Mouse (Mus musculus): ENCODE results near the gene Gm26897. TPM values are rescaled to one million over a fixed set of nuclear protein-coding genes. Genes with fewer than 3 reads are reported as not detected.
A peak's percentile ranks its signal among the peaks of the same experiment; 100 is the strongest.

The Gm26897 gene
- polyA plus RNA-seq (2015; fragmentation: Nextera tagmentation; extraction: Ambion mirVana), result not detected in 2 replicates

GRCm38 (mm10) chr5:111733851-111734250, at the start of gene Gm26897:
Gene Gm26897 (plus strand): TSS chr5:111733924.
- no peak within 1 kb of the TSS for H3K4me2 ChIP-seq
- no peak within 1 kb of the TSS for H3K27ac ChIP-seq (replicated peaks)
- ATAC-seq (ENCODE audit: low FRiP score, low read depth), result no peak
- H3K9ac ChIP-seq, result no peak within 1 kb of the TSS
- 90% methylated on average over 12 of the region's 12 CpGs for WGBS
- peaks cover 10% of the 10 kb centered on the region for H3K4me1 ChIP-seq (replicated peaks)
- H3K4me3 ChIP-seq, result no peak within 1 kb of the TSS
- no peaks in the 10 kb centered on the region for H3K27me3 ChIP-seq
- no peaks in the 10 kb centered on the region for H3K36me3 ChIP-seq
- H3K9me3 ChIP-seq, result no peaks in the 10 kb centered on the region

DNA sequence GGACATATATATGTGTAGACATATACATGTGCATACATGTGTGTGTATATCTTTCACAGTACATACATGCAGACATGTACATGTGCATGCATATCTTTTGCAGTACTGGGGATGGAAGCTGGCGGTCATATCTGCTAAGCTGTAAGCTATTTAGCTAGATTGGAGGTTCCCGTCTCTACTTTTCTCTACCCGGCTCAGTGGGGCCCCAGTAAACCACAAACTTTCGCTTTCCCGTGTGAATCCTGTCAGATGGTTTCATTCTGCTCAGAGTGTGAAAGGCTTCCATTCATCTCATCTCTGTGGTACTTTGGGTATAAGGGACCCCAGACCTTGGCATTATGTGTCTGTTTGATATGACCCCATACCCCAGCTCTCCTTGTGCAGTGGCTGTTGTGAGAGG, 46.4 kb upstream of the Gm26897 start:
- Histone ChIP-seq H3K27ac (replicated peaks) (no peak overlapping the region), H3K36me3 (no peaks in the 10 kb centered on the region), H3K9me3 (no peaks in the 10 kb centered on the region), H3K4me2 (no peak overlapping the region), H3K4me3 (no peak overlapping the region), H3K4me1 (replicated peaks) (peaks cover 13% of the 10 kb centered on the region), H3K27me3 (no peaks in the 10 kb centered on the region), H3K9ac (no peak overlapping the region)
- ATAC-seq (ENCODE audit: low FRiP score, low read depth), result no peak
- WGBS, result 68% methylated on average over 5 of the region's 5 CpGs

- peaks cover 23% of the 10 kb centered on the region for H3K4me1 ChIP-seq (replicated peaks)
- no peak overlapping the region for H3K4me2 ChIP-seq
- no peaks in the 10 kb centered on the region for H3K9me3 ChIP-seq
- ATAC-seq (ENCODE audit: low FRiP score, low read depth), result no peak
- no peak overlapping the region for H3K27ac ChIP-seq (replicated peaks)
- no peaks in the 10 kb centered on the region for H3K27me3 ChIP-seq
- WGBS, result 62% methylated on average over 10 of the region's 10 CpGs
- H3K4me3 ChIP-seq, result no peak overlapping the region
- H3K36me3 ChIP-seq, result no peaks in the 10 kb centered on the region
- H3K9ac ChIP-seq, result no peak overlapping the region
Observed at GRCm38 (mm10) chr5:111688584-111688983, 45.1 kb upstream of the Gm26897 start.

- H3K4me2 ChIP-seq, result no peak overlapping the region
- peaks cover 38% of the 10 kb centered on the region for H3K4me1 ChIP-seq (replicated peaks)
- H3K27me3 ChIP-seq, result no peaks in the 10 kb centered on the region
- no peaks in the 10 kb centered on the region for H3K9me3 ChIP-seq
- H3K36me3 ChIP-seq, result no peaks in the 10 kb centered on the region
- WGBS, result 85% methylated on average over 7 of the region's 7 CpGs
- no peak for ATAC-seq (ENCODE audit: low FRiP score, low read depth)
- H3K27ac ChIP-seq (replicated peaks), result no peak overlapping the region
- H3K9ac ChIP-seq, result no peak overlapping the region
- no peak overlapping the region for H3K4me3 ChIP-seq
Observed at GRCm38 (mm10) chr5:111697996-111698395, 35.7 kb upstream of the Gm26897 start.

GRCm38 (mm10) chr5:111699711-111700303, 33.9 kb upstream of the Gm26897 start:
- H3K9ac ChIP-seq, result no peak overlapping the region
- peaks cover 39% of the 10 kb centered on the region for H3K4me1 ChIP-seq (replicated peaks)
- H3K4me3 ChIP-seq, result no peak overlapping the region
- no peaks in the 10 kb centered on the region for H3K36me3 ChIP-seq
- H3K27ac ChIP-seq (replicated peaks), result 0 out of 2 replicates have a peak overlapping the region, but pooled peaks have one; percentile 16
- H3K27me3 ChIP-seq, result no peaks in the 10 kb centered on the region
- WGBS, result 33% methylated on average over 23 of the region's 23 CpGs
- no peaks in the 10 kb centered on the region for H3K9me3 ChIP-seq
- H3K4me2 ChIP-seq, result no peak overlapping the region
- ATAC-seq (ENCODE audit: low FRiP score, low read depth), result no peak

DNA sequence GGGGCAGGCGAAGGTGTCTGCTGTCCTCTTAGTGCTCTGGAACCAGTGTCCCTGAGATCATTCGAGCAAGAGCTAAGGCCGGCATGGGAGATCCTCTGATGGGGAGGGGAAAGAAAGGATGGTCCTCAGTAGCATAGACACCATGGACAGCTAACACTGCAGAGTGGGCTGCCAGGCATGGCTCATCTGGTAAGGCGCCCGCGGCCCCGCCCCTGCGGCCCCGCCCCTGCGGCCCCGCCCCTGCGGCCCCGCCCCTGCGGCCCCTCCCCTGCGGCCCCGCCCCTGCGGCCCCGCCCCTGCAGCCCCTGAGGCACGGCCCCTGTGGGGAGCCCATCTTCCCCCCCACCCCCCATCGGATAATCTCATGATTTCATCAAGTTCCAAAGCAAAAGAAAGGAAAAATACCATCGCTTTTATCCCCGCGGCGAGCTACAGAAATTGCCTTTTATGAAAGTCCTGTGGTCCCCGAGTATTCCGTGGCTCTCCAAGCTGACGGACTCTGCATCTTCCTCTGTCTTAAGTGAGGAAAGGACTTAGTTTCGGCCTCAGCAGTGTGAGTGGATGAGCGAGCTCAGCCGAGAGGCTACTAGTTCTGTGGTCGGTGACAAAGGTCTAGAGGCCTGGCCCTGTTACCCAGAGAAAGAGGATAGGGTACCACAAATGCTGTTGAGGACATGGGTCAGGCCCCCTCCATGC, 31.9 kb upstream of the Gm26897 start:
- Histone ChIP-seq H3K36me3 (no peaks in the 10 kb centered on the region), H3K27ac (replicated peaks) (peak overlapping the region; percentile 3; the same call in 1 of the 2 replicates)
- no peak for ATAC-seq (ENCODE audit: low FRiP score, low read depth)

GRCm38 (mm10) chr5:111703586-111703985, 30.1 kb upstream of the Gm26897 start:
- no peak overlapping the region for H3K4me2 ChIP-seq
- H3K27ac ChIP-seq (replicated peaks), result no peak overlapping the region
- H3K9me3 ChIP-seq, result no peaks in the 10 kb centered on the region
- H3K4me3 ChIP-seq, result no peak overlapping the region
- ATAC-seq (ENCODE audit: low FRiP score, low read depth), result no peak
- no peaks in the 10 kb centered on the region for H3K36me3 ChIP-seq
- 38% methylated on average over 7 of the region's 7 CpGs for WGBS
- H3K4me1 ChIP-seq (replicated peaks), result peaks cover 39% of the 10 kb centered on the region
- H3K9ac ChIP-seq, result no peak overlapping the region
- H3K27me3 ChIP-seq, result no peaks in the 10 kb centered on the region

More for the DNA sequence above, 31.9 kb upstream of the Gm26897 start:
- no peaks in the 10 kb centered on the region for H3K9me3 ChIP-seq
- H3K4me2 ChIP-seq, result peak overlapping the region; percentile 50
- H3K4me3 ChIP-seq, result no peak overlapping the region
- H3K4me1 ChIP-seq (replicated peaks), result peaks cover 39% of the 10 kb centered on the region
- H3K9ac ChIP-seq, result no peak overlapping the region
- WGBS, result 7% methylated on average over 28 of the region's 31 CpGs
- H3K27me3 ChIP-seq, result no peaks in the 10 kb centered on the region

DNA sequence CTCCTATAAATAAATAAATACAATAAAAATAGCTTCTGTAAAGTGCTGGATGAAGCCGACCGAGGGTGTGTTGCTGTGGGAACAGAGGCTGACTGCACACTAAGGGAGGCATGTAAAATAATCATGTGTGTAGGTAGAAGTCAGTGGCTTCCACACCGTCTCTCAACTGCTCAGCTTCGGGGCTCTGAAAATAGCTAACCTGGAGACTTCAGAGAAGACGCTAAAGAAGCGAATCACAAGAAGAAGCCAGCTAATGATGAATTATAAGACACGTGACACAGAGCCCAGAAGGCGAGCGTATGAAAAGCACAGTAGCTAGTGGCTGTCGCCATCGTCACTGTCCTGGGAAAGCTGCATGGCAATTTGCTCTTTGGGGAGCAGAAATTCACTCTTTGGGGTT, 29.4 kb upstream of the Gm26897 start:
- no peak overlapping the region for H3K9ac ChIP-seq
- WGBS, result 50% methylated on average over 11 of the region's 11 CpGs
- no peaks in the 10 kb centered on the region for H3K9me3 ChIP-seq
- H3K4me2 ChIP-seq, result no peak overlapping the region
- H3K4me3 ChIP-seq, result no peak overlapping the region
- no peak overlapping the region for H3K27ac ChIP-seq (replicated peaks)
- no peaks in the 10 kb centered on the region for H3K36me3 ChIP-seq
- peaks cover 38% of the 10 kb centered on the region for H3K4me1 ChIP-seq (replicated peaks)
- ATAC-seq (ENCODE audit: low FRiP score, low read depth), result no peak
- H3K27me3 ChIP-seq, result no peaks in the 10 kb centered on the region

GRCm38 (mm10) chr5:111709195-111709901, 24.4 kb upstream of the Gm26897 start:
- H3K9ac ChIP-seq, result no peak overlapping the region
- peaks cover 11% of the 10 kb centered on the region for H3K4me1 ChIP-seq (replicated peaks)
- ATAC-seq (ENCODE audit: low FRiP score, low read depth), result peak; percentile 59; the same call in 1 of the 2 replicates
- H3K4me3 ChIP-seq, result no peak overlapping the region
- H3K9me3 ChIP-seq, result peaks cover 9% of the 10 kb centered on the region
- WGBS, result 21% methylated on average over 8 of the region's 8 CpGs
- no peak overlapping the region; the same call in 1 of the 2 replicates for H3K27ac ChIP-seq (replicated peaks)
- no peak overlapping the region for H3K4me2 ChIP-seq
- no peaks in the 10 kb centered on the region for H3K27me3 ChIP-seq
- H3K36me3 ChIP-seq, result no peaks in the 10 kb centered on the region

GRCm38 (mm10) chr5:111719018-111719417, 14.7 kb upstream of the Gm26897 start:
- Histone ChIP-seq H3K4me1 (replicated peaks) (peaks cover 18% of the 10 kb centered on the region), H3K36me3 (no peaks in the 10 kb centered on the region), H3K27me3 (0 out of 2 replicates have a peak, but pooled peaks cover 2% of the 10 kb centered on the region), H3K9ac (no peak overlapping the region), H3K9me3 (no peaks in the 10 kb centered on the region), H3K27ac (replicated peaks) (no peak overlapping the region), H3K4me2 (no peak overlapping the region), H3K4me3 (no peak overlapping the region)
- no peak for ATAC-seq (ENCODE audit: low FRiP score, low read depth)
- 54% methylated on average over 3 of the region's 3 CpGs for WGBS

GRCm38 (mm10) chr5:111720726-111721125, 13.0 kb upstream of the Gm26897 start:
- no peak for ATAC-seq (ENCODE audit: low FRiP score, low read depth)

GRCm38 (mm10) chr5:111724713-111725112, 9.0 kb upstream of the Gm26897 start:
- H3K4me2 ChIP-seq, result peak overlapping the region; percentile 46
- H3K9me3 ChIP-seq, result no peaks in the 10 kb centered on the region
- peaks cover 30% of the 10 kb centered on the region for H3K4me1 ChIP-seq (replicated peaks)
- 6% methylated on average over 10 of the region's 10 CpGs for WGBS
- no peaks in the 10 kb centered on the region for H3K27me3 ChIP-seq
- H3K4me3 ChIP-seq, result no peak overlapping the region
- no peak overlapping the region for H3K9ac ChIP-seq
- H3K27ac ChIP-seq (replicated peaks), result peak overlapping the region; percentile 84
- H3K36me3 ChIP-seq, result no peaks in the 10 kb centered on the region
- peak; percentile 85 for ATAC-seq (ENCODE audit: low FRiP score, low read depth)

More at GRCm38 (mm10) chr5:111720726-111721125, 13.0 kb upstream of the Gm26897 start:
- peaks cover 35% of the 10 kb centered on the region for H3K4me1 ChIP-seq (replicated peaks)
- H3K9me3 ChIP-seq, result no peaks in the 10 kb centered on the region
- H3K27ac ChIP-seq (replicated peaks), result no peak overlapping the region
- WGBS, result 69% methylated on average over 9 of the region's 9 CpGs
- no peaks in the 10 kb centered on the region for H3K36me3 ChIP-seq
- H3K4me3 ChIP-seq, result no peak overlapping the region
- 0 out of 2 replicates have a peak, but pooled peaks cover 2% of the 10 kb centered on the region for H3K27me3 ChIP-seq
- H3K4me2 ChIP-seq, result no peak overlapping the region
- H3K9ac ChIP-seq, result no peak overlapping the region

Measured in hindbrain, embryonic 15.5 days (tissue).